Mouse (Mus musculus) cerebellum, postnatal 10 days (tissue): ENCODE measurements around the gene Efna1.
A peak's percentile ranks its signal among the peaks of the same experiment; 100 is the strongest.

Experiments used
- DNase-seq, 2 experiments: peaks; one replicate each; pipeline ENCODE4 v3.0.0; 2021; ENCODE audit warnings: mixed read lengths in 2 of 2

Gene Efna1

GRCm38 (mm10) chr3:89280606-89281511, at the start of gene Efna1:
Gene Efna1 (minus strand): TSS chr3:89281142.
- peak; percentile 75 to 77 for DNase-seq

- peak; percentile 53 to 75 for DNase-seq
Observed at GRCm38 (mm10) chr3:89330346-89330745, 49.4 kb upstream of the Efna1 start.

- peak; percentile 28 to 51 for DNase-seq
Observed at GRCm38 (mm10) chr3:89328623-89329022, 47.7 kb upstream of the Efna1 start.

DNA sequence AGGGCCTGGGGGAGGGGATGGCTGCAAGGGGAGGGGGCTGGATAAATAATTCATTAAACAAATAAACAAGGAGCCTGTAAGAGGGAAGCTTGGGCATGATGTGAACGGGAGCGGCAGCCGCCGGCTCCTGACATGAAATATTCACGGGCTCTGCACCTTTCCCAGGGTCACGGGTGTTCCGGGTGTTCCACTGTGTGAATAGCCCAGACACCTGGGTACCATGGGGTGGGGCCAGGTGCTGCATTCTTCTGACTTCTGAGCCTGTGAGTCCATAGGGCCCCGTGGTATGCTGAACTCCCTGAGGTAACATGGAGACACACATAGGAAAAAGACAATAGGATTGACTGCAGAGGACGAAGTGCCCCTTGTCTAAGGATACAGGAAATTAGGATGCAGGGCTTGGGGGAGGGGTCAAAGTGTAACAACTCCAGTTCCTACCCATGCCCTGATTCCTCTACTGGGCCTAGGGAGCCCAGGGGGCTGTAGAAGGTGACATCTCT, 46.5 kb upstream of the Efna1 start:
- DNase-seq, result no peak

GRCm38 (mm10) chr3:89325882-89326281, 44.9 kb upstream of the Efna1 start:
- DNase-seq, result no peak

DNA sequence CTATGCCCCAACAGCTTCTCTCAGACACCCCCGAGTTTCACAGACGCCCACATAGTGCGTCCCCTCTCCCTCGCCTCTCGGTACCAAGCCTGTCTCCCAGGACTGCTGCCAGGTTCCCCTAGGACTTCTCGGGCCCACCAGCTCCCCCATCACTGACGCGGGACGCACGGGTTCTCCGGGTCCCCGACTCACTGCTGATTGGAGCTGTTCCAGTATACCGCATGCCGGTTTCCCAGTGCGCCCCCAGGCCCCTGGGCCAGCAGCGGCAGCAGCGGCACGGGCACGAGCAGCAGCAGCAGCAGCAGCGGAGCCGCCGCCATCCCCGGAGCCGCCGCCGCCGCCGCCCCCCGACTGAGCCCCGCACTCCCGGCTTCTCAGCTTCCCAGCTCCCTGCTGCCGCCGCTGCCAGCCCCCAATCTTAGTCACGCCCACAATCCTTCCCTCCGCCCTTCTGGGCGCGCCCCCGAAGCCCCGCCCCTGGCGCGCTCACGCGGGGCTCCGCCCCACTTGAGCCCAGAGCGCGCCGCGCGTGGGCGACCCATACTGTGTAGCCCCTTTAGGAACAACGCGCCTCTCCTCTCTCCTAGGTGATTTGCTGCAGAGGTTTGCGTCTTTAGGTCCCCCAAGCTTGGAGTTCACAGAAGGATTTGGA, 41.7 kb upstream of the Efna1 start, which contains the start of gene Efna3:
Efna3 (minus strand) TSS at position 452 of the 652 bp plus-strand sequence.
- DNase-seq, result peak; percentile 78 to 81

DNA sequence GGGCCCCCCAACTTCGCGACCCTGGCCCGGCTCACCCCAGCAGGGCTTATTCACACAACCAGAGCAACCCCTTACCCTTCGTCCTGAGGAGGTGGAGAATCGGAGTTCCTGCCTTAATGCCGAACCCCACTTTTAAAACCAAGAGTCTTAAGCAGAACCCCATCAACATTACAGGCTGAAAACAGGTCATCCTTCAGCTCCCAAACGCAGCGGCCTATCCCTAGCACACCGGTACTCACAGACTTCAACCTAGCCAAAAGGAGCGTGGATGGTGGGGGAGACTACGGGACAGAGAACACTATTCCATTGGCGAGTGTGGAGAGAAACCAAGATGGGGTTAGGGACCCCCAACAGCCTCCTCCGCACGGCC, 41.2 kb upstream of the Efna1 start:
- no peak for DNase-seq

DNA sequence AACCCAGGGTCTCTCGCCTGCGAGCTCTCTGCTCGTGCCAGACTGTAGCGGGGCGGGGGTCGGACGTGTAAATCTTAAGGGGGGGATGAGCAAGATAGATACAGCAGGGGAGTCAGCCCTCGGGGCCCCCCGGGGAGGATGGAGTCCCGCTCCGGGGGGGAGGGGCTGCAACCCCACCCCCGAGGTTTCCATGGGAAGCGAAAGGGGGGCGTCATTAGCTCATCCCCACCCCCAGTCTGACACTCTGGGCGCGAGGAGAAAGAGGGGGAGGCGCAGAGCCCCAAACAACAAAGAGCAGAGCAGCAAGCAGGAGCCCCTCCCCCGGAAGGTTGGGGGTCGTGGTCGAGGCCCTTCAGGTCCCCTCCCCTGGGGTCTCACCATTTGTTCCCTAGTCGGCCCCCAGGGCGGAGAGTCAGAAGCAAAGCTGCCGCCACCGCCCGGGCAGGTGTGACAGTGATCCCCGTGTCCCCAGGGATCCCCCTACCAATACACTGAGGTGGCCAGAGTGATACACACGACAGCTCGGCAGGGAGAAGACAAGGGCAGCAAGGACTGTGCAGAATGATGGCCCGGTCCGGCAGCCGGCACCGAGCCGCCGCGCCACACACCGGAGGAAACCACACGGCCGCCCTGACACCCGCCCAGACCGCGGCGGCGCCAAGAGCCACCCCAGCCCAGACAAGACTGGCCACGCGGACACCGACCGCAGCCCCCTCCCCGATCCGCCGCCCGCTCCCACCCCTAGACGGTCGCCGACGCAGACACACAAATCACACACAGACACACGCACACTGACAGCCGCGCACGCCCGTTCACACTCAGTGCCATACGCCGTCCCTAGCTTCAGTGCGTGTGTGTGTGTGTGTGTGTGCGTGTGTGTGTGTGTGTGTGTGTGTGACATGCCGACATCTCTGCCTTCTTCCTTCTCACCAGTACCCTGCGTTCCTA, 40.5 kb upstream of the Efna1 start:
- DNase-seq, result peak; percentile 46 to 52

GRCm38 (mm10) chr3:89320581-89321182, 39.7 kb upstream of the Efna1 start:
- DNase-seq, result peak; percentile 56 to 61

GRCm38 (mm10) chr3:89319591-89320350, 38.8 kb upstream of the Efna1 start:
- DNase-seq, result peak; percentile 50 to 56

DNA sequence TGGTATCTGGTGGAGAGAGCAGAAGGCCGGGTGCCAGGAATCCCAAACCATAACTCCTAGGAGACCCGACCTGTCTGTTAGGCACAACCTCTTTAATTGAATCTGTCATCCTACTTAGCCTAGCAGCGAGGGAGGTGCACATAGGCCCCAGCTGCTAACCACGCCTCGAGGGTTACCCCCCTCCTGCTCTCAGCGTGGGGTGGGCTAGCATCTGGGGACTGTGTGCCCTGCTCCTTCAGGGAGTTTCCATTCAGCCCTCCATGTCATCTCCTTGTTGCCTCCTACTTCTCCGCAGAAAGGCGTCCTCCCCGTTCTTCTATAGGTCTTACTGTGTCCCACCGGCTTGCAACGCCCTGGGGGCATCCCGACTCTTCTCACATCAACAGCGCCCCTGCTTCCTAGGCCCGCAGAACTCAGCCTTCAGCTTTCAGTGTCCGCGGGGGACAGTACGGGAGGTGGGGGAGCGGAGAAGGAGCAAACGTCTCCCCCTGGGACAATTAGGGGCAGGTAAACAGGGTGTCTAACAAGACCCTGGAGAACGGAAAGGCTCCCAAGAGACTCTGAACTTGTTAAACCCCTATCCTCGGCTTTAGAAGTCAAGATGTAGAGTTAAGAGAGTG, 38.1 kb upstream of the Efna1 start:
- peak; percentile 46 to 49 for DNase-seq

DNA sequence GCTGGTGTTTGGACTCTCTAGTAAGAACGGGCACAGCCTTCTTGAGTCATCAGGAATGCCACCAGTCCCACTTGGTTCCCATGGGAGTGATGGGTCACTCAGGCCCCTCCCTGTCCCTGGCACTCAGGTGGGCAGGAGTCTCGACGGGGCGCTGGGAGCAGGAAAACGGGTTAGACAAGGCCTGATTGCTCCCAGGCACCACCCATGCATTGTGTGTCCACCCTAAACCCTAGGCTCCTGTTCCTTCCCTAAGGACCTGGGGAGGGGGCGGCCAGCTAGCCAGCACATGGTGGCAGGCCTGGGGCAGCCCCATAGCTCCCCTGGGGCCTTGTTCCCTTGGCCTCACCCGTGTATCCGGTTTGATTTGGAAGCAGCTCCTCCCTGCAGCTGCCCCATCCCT, 37.4 kb upstream of the Efna1 start:
- DNase-seq, result peak; percentile 23 to 37

DNA sequence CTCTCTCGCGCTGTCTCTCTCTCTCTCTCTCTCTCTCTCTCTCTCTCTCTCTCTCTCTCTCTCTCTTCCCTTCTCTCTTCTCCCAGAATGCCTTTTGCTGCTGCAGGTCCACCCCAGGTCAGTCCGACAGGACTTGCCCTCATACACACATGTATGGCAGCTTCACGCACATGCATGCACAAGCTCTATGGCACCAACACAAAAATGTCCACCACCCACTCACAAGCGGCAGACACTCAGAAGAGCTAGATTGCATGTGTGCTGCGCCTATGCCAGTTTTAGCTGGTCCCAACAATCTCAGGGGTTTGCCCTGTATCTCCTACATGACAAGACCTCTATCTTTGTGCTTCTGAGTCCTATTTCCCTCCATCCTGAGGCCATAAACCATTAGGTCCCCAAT, 36.3 kb upstream of the Efna1 start:
- DNase-seq, result no peak

- peak; percentile 95 for DNase-seq
Observed at GRCm38 (mm10) chr3:89316833-89317232, 35.9 kb upstream of the Efna1 start.

DNA sequence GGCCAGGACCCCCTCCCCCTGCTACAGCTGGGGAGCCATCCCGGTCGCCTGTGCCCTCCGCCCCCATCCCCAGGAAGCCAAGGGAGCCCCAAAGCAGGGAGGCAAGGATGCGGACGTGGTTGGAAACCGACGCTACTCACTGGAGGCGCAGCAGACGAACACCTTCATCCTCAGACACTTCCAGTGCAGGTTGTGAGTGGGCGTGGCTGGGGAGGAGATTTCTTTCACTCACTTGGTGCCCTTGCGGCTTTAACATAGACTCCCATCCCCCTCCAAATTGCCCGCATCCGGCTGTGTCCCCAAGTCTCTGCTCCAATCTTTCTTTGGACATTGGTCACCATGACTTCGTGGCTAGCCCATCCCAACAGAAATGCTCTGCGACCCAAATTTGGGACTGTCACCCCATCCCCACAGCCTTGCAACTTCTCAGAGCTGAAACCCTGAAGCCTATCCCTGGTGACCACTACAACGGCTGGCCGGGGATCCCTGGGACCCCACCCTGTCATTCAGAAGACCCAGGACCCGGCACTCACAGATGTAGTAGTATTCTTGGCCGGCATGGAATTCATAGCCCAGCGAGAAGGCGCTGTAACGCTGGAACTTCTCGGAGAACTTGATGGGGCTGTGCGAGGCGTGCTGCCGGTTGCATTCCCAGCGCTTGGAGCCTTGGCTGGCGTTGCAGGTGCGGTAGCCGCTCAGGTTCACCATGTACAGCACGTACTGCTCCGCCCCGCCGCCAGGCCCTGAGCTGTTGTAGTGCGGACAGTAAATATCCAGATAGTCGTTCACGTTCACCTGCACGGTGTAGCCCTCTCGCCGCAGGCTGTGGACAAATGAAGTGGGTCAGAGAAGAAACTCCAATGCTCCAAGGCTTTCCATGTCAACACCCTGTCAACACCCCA, 35.2 kb upstream of the Efna1 start:
- DNase-seq, result peak; percentile 33 to 41

GRCm38 (mm10) chr3:89315195-89315929, 34.4 kb upstream of the Efna1 start:
- DNase-seq, result peak; percentile 91 to 94

- DNase-seq, result peak in 1 of 2 experiments; percentile 23
Observed at GRCm38 (mm10) chr3:89314791-89315190, 33.8 kb upstream of the Efna1 start.

DNA sequence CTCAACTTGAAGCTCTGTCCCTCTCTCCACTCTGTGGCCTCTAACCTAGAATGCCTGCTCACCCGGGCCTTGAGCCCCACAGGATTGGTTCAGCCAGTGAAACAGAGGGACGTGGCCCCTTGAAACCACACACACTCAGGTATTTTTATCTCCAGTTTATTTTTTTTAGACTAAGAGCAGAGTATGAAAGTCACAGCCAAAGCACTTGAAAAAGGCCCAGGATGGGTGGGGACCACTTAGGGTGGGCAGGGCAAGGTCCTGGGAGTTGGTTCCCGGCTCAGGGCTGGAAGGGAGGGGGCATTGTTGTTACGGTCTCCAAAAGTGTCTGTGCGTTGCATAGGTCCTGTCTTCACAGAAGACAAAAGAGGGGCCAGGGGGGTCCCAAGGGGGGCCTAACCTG, 33.4 kb upstream of the Efna1 start:
- no peak for DNase-seq

DNA sequence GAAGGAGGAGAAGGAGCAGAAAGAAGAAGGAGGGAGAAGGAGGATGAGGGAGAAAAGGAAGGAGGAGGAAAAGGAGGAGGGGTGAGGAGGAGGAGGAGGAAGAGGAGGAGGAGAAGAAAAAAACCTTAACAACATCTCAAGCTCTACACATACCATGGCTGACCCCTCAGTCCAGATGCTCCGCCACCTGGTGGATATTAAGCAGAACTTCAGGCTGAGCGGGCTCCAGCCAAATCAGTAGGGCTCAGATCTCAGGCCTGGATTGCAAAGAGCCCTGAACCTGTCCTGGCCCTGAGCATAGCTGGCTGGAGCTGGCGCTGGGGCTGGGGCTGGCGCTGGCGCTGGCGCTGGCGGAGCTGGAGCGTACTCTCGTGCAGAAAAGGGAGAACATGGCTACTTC, 27.1 kb upstream of the Efna1 start:
- DNase-seq, result peak; percentile 83 to 88
